8 mouse cellular contexts compared by ENCODE assay signal in the genomic region with DNA sequence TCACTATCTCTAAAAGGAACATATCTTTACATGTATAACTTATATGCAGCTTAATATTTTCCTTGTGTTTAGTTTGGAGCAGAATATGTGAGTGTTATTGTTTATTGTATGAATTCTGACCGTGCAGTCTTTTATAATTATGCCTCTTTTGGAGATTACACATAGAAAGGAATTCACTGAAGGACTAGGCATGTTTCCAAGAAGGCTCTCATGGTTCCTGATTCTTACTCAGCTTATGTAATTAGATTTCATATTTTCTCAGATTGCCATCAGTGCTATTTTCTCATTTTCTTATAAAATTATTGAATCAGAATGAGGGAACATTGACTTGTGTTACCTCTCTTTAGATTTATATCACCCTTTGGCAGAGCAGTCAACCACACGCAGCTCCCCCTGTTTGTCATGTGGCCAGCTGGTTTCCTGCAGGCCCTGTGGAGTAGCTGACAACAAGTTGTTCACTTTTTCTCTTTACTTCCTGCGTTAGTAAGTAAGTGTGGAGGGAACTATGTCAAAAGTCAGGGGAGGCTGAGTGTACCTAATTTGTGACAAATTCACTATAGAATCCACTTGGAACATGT.
DNase-seq lines count a peak whose midpoint lies in the region; TF ChIP-seq lines count a peak whose summit lies in the region.

No protein-coding gene starts in this region.

- intact Hi-C loops in left cerebral cortex, postnatal 10 days (cut with DNase I), result no loop called here

- no peak for TF ChIP-seq POLR2A in cerebellum, adult 2 months (IDR thresholded peaks at IDR 0.05; ENCODE audit: borderline replicate concordance, insufficient read depth, low read length)

- no peaks in the 10 kb centered on the region for H3K4me1 ChIP-seq in cerebellum, adult 2 months (ENCODE audit: control insufficient read depth, insufficient read depth, low read length)

- no peak overlapping the region for H3K27ac ChIP-seq in cerebellum, adult 2 months (ENCODE audit: insufficient read depth, low read length)

- WGBS in cerebellum, adult 2 months, result 14% methylated on average over 3 of the region's 3 CpGs

- no peak overlapping the region for H3K4me3 ChIP-seq in cerebellum, adult 2 months (replicated peaks; ENCODE audit: insufficient read depth, low read depth, low read length)

- no peak for TF ChIP-seq CTCF in cerebellum, adult 2 months (IDR thresholded peaks at IDR 0.05; ENCODE audit: borderline replicate concordance, insufficient read depth, low read depth, low read length)

- H3K27me3 ChIP-seq in cerebellum, adult 2 months (ENCODE audit: control insufficient read depth, insufficient read depth, low read length), result no peaks in the 10 kb centered on the region

- peak; percentile 2 to 22 for DNase-seq in left cerebral cortex, postnatal 10 days (ENCODE audit: extremely low spot score in 1 of 2, low spot score in 2 of 2)
- no peak for DNase-seq in left cerebral cortex, adult 11 months (ENCODE audit: low spot score)
- DNase-seq in brain, adult 2 months (ENCODE audit: low read depth, low spot score), result peak; percentile 31
- peak; percentile 65 for DNase-seq in lung, postnatal 25 days (ENCODE audit: low spot score)
- DNase-seq in thymus, postnatal 14 days, result peak; percentile 63
- no peak for DNase-seq in cerebellum, adult 2 months
- DNase-seq in gastrocnemius, postnatal 25 days, result no peak
- no peak for DNase-seq in kidney, adult 8-10 months

Comparison
In these comparisons a context has a peak if more than half of its experiments do, and no peak if none do; other contexts are left out.
1. DNase-seq: peak in left cerebral cortex, postnatal 10 days (2 of 2), brain, adult 2 months (single experiment), lung, postnatal 25 days (single experiment) and thymus, postnatal 14 days (single experiment); none in left cerebral cortex, adult 11 months (single experiment), cerebellum, adult 2 months (0 of 2), gastrocnemius, postnatal 25 days (single experiment) and kidney, adult 8-10 months (0 of 2).